Mouse (Mus musculus) embryonic facial prominence, embryonic 11.5 days (tissue): ENCODE results near the gene Mettl15. TPM values are rescaled to one million over a fixed set of nuclear protein-coding genes. Genes with fewer than 3 reads are reported as not detected.
A peak's percentile ranks its signal among the peaks of the same experiment; 100 is the strongest.

Experiments
- ATAC-seq: fragments of 200-750 bp; cut with Nextera tagmentation; replicated peaks from 2 replicates; pipeline ENCODE4 v1.8.0; 2017; ENCODE audit warnings: low read depth; ENCODE audit not compliant: insufficient number of reproducible peaks, low FRiP score, low TSS enrichment
- DNase-seq: peaks from one replicate; pipeline ENCODE4 v3.0.0-alpha.2; 2015; ENCODE audit warnings: low spot score
- H3K27ac ChIP-seq: fragments of 300-500 bp; sonication (generic); replicated peaks from 2 replicates; pipeline ENCODE4 v1.5.1; 2014; ENCODE audit warnings: mild to moderate bottlenecking, low read depth, low read length, control low read depth
- H3K27me3 ChIP-seq: fragments of 300-500 bp; sonication (generic); 2 replicates; pipeline ENCODE4 v1.6.1; 2014; ENCODE audit warnings: mild to moderate bottlenecking, low read length, moderate library complexity, mixed read lengths; ENCODE audit not compliant: control insufficient read depth, insufficient read depth
- H3K36me3 ChIP-seq: fragments of 300-500 bp; sonication (generic); replicated peaks from 2 replicates; pipeline ENCODE4 v1.6.1; 2014; ENCODE audit warnings: low read depth, mild to moderate bottlenecking, low read length, moderate library complexity, mixed read lengths; ENCODE audit not compliant: control insufficient read depth, insufficient read depth
- H3K4me1 ChIP-seq: fragments of 300-500 bp; sonication (generic); 2 replicates; pipeline ENCODE4 v1.6.1; 2014; ENCODE audit warnings: low read length, mixed read lengths; ENCODE audit not compliant: control insufficient read depth, insufficient read depth
- H3K4me2 ChIP-seq: fragments of 300-500 bp; sonication (generic); 2 replicates; pipeline ENCODE4 v1.6.1; 2014; ENCODE audit warnings: low read depth, mild to moderate bottlenecking, control low read depth, low read length, moderate library complexity
- H3K4me3 ChIP-seq: fragments of 300-500 bp; sonication (generic); 2 replicates; pipeline ENCODE4 v1.5.1; 2014; ENCODE audit warnings: low read depth, low read length, control low read depth
- H3K9ac ChIP-seq: fragments of 300-500 bp; sonication (generic); replicated peaks from 2 replicates; pipeline ENCODE4 v1.6.1; 2014; ENCODE audit warnings: mild to moderate bottlenecking, control low read depth, low read length
- H3K9me3 ChIP-seq: fragments of 300-500 bp; sonication (generic); replicated peaks from 2 replicates; pipeline ENCODE4 v1.6.1; 2016; ENCODE audit warnings: mild to moderate bottlenecking, low read length, inconsistent platforms, mixed read lengths; ENCODE audit not compliant: control insufficient read depth
- WGBS: fragments of 180-500 bp; shearing (Covaris S2); extraction: QIAGEN DNeasy Blood & Tissue Kit; methylation state at CpG from one replicate; pipeline ENCODE4 v1.1.7; 2014; 5-methylcytosine and 5-hydroxymethylcytosine counted together
- microRNA-seq: library from miRNA; unstranded; fragments of <30 nt; microRNA quantifications from one replicate; pipeline ENCODE4, GENCODE M21; 2016; ENCODE audit warnings: borderline number of aligned reads
- polyA plus RNA-seq: library from polyadenylated mRNA; unstranded; fragments of >200 nt; fragmentation: Nextera tagmentation; extraction: Ambion mirVana; gene quantifications from 2 replicates; pipeline ENCODE4 v1.2.1, GENCODE M21; 2014

The Mettl15 gene
- polyA plus RNA-seq, 1 experiment from 2014 or later = 13.2 TPM

- Histone ChIP-seq H3K27me3 (no peaks in the 10 kb centered on the region), H3K9me3 (no peaks in the 10 kb centered on the region), H3K4me3 (no peak overlapping the region), H3K9ac (no peak overlapping the region), H3K4me2 (no peak overlapping the region), H3K36me3 (no peaks in the 10 kb centered on the region), H3K4me1 (no peaks in the 10 kb centered on the region), H3K27ac (no peak overlapping the region)
- WGBS = 61% methylated on average over 3 of the region's 3 CpGs
- peak; percentile 75; the same call in 1 of the 2 replicates for ATAC-seq
- no peak for DNase-seq
These were observed 174.6 kb downstream of the Mettl15 start for GRCm38 (mm10) chr2:109105773-109106484.

- H3K27ac ChIP-seq = no peak overlapping the region
- ATAC-seq (no peak), DNase-seq (no peak)
- no peak overlapping the region for H3K4me3 ChIP-seq
- no peaks in the 10 kb centered on the region for H3K36me3 ChIP-seq
- H3K27me3 ChIP-seq = no peaks in the 10 kb centered on the region
- H3K4me1 ChIP-seq = no peaks in the 10 kb centered on the region
- 52% methylated on average over 2 of the region's 2 CpGs for WGBS
- no peak overlapping the region for H3K4me2 ChIP-seq
- H3K9ac ChIP-seq = no peak overlapping the region
- no peaks in the 10 kb centered on the region for H3K9me3 ChIP-seq
These were observed 230.9 kb downstream of the Mettl15 start for GRCm38 (mm10) chr2:109049686-109050085.

Small RNA genes within 50 kb of the gene (microRNA-seq; reads per million reads assigned to microRNA genes)
- gene Gm24115 = not detected

Other genes with a start within 250 kb of the Mettl15 start
- gene Kif18a, start within 50 bp of the Mettl15 start, polyA plus RNA-seq = 38.7 and 44.2 TPM in 2 replicates